Mouse (Mus musculus) ES-E14 (cell line): Measurements from ENCODE around the gene Il22ra1.

Experiments
- CHD2 ChIP-seq: IDR thresholded peaks from 2 replicates; pipeline ENCODE4 v1.6.1; 2014; ENCODE audit warnings: mild to moderate bottlenecking, low read depth, low read length, inconsistent platforms
- MAFK ChIP-seq: IDR thresholded peaks from 2 replicates; pipeline ENCODE4 v1.6.1; 2014; ENCODE audit warnings: mild to moderate bottlenecking, low read depth, low read length, inconsistent platforms; ENCODE audit not compliant: insufficient read depth
- ZNF384 ChIP-seq: IDR thresholded peaks from 2 replicates; pipeline ENCODE4 v1.6.1; 2012; ENCODE audit warnings: low read depth, low read length, inconsistent platforms

DNA sequence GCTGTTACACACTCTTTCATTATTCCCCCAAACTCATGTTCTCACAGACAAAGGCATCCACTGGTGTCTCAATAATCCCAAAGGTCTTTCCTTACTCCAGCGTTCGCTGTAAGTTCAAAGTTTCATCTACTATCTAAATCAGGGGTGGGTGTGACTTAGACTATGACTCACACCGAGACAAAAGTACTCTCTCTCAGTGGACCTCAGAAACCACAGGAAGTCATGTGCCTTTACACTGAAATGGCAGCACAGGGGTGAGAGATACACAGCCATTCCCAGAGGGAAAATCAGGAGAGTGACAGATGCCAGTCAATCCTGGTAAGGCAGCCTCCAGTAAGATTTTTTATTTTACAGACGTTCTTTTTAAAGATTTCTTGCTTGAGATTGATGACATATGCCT is 35.1 kb upstream of the Il22ra1 start:
- no peak for TF ChIP-seq CHD2
- TF ChIP-seq ZNF384, result no peak
- TF ChIP-seq MAFK, result no peak
